Mouse (Mus musculus): ENCODE measurements around the gene Calr4. TPM values are rescaled to one million over a fixed set of nuclear protein-coding genes. Genes with fewer than 3 reads are reported as not detected.

The Calr4 gene
- polyA plus RNA-seq, 1 experiment from 2014 or later: 0.12 TPM

DNA sequence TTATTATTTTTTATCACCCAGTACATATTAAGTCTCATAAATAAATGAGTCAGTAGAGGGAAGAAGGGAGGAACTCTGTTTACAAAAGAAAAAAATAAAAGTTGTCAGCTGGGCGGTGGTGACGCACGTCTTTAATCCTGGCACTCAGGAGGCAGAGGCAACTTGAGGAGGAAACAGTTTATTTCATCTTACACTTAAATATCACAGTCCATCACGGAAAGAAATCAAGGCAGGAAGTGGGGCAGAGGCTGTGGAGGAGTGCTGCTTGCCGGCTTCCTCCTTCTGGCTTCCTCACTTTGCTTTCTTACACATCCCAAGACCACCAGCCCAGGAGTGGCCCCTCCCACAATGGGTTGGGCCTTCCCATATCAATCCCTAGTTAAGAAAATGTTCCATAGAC lies 8.2 kb upstream of the Calr4 start:
- Histone ChIP-seq H3K4me3 (replicated peaks; ENCODE audit: low read depth, low read length) (no peak overlapping the region), H3K27me3 (ENCODE audit: insufficient read depth, low read length) (no peaks in the 10 kb centered on the region), H3K9me3 (replicated peaks; ENCODE audit: low read length) (no peaks in the 10 kb centered on the region), H3K9ac (ENCODE audit: low read depth, low read length) (no peak overlapping the region), H3K4me1 (replicated peaks; ENCODE audit: insufficient read depth, low read length) (no peaks in the 10 kb centered on the region), H3K27ac (no peak overlapping the region), H3K4me2 (ENCODE audit: low read length) (no peak overlapping the region), H3K36me3 (ENCODE audit: insufficient read depth, low read length) (no peaks in the 10 kb centered on the region)
- peak; percentile 28 for DNase-seq (ENCODE audit: low spot score)
- WGBS: 21% methylated on average over 5 of the region's 5 CpGs
- no peak for ATAC-seq (replicated peaks; ENCODE audit: low FRiP score, low read depth)
- no peak for TF ChIP-seq CTCF (IDR thresholded peaks at IDR 0.05; ENCODE audit: low read depth)

DNA sequence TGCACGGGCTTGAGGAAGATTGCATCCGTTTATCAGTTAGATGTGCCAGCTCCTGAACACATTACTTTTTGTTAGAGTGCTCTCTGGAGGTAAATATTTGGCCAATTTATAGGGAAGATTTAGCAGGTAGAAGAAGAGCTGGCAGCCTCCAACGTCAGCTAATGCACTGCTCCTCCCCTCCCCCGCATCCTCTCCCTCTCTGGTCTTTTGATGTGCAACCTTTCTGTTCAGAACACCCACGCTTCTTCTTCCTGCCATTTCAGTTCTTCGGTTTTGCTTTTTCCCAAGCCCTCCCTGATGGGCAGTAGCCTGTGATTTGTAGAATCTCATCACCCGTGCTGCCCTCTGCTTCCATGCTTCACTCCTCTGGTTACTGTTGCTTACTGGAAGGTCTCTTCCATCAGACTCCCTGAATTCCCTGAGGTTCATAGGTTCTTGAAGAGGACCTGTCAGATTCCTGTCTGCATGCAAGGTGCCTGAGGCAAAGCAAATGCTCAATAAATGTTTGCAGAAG lies 4.5 kb upstream of the Calr4 start:
- H3K9me3 ChIP-seq (replicated peaks; ENCODE audit: low read length): no peaks in the 10 kb centered on the region
- ATAC-seq (replicated peaks; ENCODE audit: low FRiP score, low read depth): peak; percentile 49; the same call in 1 of the 2 replicates
- DNase-seq (ENCODE audit: low spot score): peak; percentile 86
- no peaks in the 10 kb centered on the region for H3K4me1 ChIP-seq (replicated peaks; ENCODE audit: insufficient read depth, low read length)
- H3K36me3 ChIP-seq (ENCODE audit: insufficient read depth, low read length): no peaks in the 10 kb centered on the region
- no peak overlapping the region for H3K27ac ChIP-seq
- WGBS: 8% methylated on average over 7 of the region's 7 CpGs
- no peaks in the 10 kb centered on the region for H3K27me3 ChIP-seq (ENCODE audit: insufficient read depth, low read length)
- TF ChIP-seq CTCF (IDR thresholded peaks at IDR 0.05; ENCODE audit: low read depth): no peak
- no peak overlapping the region for H3K4me3 ChIP-seq (replicated peaks; ENCODE audit: low read depth, low read length)
- H3K9ac ChIP-seq (ENCODE audit: low read depth, low read length): no peak overlapping the region
- H3K4me2 ChIP-seq (ENCODE audit: low read length): no peak overlapping the region

DNA sequence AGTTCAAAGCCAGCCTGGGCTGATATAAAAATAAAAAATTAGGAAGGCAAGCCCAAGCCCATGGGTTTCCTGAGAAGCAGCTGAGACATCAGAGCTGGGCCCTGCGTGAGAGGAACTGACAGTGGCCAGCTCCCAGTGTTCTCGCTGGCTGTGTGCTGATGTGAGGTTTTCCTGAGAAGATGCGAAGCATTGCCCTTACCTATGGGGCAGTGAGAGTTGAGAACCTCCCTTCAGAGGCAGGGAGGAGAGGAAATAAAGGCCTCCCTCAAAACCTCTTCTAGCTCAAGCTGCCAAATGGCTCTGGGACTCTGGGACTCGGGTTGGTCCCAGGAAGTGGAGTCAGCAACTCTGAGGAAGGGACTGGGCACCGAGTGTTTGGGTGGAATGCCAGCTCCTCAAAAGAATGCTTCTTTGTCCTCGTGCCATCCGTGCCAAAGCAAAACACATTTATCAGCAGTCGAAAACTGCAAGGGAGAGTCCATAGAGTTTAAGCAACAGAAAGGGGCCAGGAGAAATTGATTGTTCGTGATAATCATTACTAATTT lies 593 bp downstream of the Calr4 start:
- no peaks in the 10 kb centered on the region for H3K9me3 ChIP-seq (replicated peaks; ENCODE audit: low read length)
- TF ChIP-seq CTCF (IDR thresholded peaks at IDR 0.05; ENCODE audit: low read depth): no peak
- 69% methylated on average over 9 of the region's 9 CpGs for WGBS
- no peaks in the 10 kb centered on the region for H3K27me3 ChIP-seq (ENCODE audit: insufficient read depth, low read length)
- H3K4me3 ChIP-seq (replicated peaks; ENCODE audit: low read depth, low read length): no peak overlapping the region
- no peak for ATAC-seq (replicated peaks; ENCODE audit: low FRiP score, low read depth)
- H3K4me1 ChIP-seq (replicated peaks; ENCODE audit: insufficient read depth, low read length): no peaks in the 10 kb centered on the region
- H3K36me3 ChIP-seq (ENCODE audit: insufficient read depth, low read length): no peaks in the 10 kb centered on the region
- no peak for DNase-seq (ENCODE audit: low spot score)
- no peak overlapping the region for H3K9ac ChIP-seq (ENCODE audit: low read depth, low read length)
- H3K4me2 ChIP-seq (ENCODE audit: low read length): no peak overlapping the region
- H3K27ac ChIP-seq: no peak overlapping the region

DNA sequence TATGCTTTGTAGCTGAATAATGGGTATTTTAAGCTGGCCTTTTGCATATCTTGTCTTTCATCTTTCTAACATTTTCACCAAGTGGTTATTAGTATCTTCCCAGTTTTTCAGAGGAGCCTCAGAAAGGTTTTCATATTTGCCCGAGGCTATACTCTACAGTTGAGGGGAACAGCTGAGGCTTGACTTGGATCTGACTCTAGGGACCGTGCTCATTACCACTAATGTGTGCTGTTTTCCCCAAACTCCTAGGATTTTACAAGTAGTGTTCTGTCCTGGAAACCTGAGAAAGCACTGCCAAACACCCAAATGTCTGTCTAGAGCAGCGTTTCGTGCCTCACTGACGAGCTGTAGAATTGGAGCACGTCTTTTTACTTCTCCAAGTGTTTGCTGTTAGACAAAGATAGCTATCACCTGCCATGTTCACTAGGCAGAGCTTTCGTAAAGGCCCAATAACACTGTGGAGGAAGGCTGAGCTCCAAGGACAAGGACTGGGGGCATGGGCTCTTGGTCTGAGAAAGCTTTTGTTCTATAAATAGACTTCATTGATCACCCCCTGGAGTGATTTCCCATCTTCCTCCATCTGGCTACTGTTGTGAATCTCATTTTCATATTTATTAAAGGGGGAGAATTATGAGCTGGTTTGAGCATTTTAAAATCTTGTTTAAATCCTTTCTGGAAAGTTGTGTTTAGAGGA lies 2.0 kb downstream of the Calr4 start:
- no peak for TF ChIP-seq CTCF (IDR thresholded peaks at IDR 0.05; ENCODE audit: low read depth)
- Histone ChIP-seq H3K4me3 (replicated peaks; ENCODE audit: low read depth, low read length) (no peak overlapping the region), H3K27ac (no peak overlapping the region), H3K36me3 (ENCODE audit: insufficient read depth, low read length) (no peaks in the 10 kb centered on the region), H3K27me3 (ENCODE audit: insufficient read depth, low read length) (no peaks in the 10 kb centered on the region), H3K4me2 (ENCODE audit: low read length) (no peak overlapping the region), H3K9ac (ENCODE audit: low read depth, low read length) (no peak overlapping the region), H3K9me3 (replicated peaks; ENCODE audit: low read length) (no peaks in the 10 kb centered on the region), H3K4me1 (replicated peaks; ENCODE audit: insufficient read depth, low read length) (no peaks in the 10 kb centered on the region)
- DNase-seq (ENCODE audit: low spot score): no peak
- 55% methylated on average over 7 of the region's 7 CpGs for WGBS
- no peak for ATAC-seq (replicated peaks; ENCODE audit: low FRiP score, low read depth)

DNA sequence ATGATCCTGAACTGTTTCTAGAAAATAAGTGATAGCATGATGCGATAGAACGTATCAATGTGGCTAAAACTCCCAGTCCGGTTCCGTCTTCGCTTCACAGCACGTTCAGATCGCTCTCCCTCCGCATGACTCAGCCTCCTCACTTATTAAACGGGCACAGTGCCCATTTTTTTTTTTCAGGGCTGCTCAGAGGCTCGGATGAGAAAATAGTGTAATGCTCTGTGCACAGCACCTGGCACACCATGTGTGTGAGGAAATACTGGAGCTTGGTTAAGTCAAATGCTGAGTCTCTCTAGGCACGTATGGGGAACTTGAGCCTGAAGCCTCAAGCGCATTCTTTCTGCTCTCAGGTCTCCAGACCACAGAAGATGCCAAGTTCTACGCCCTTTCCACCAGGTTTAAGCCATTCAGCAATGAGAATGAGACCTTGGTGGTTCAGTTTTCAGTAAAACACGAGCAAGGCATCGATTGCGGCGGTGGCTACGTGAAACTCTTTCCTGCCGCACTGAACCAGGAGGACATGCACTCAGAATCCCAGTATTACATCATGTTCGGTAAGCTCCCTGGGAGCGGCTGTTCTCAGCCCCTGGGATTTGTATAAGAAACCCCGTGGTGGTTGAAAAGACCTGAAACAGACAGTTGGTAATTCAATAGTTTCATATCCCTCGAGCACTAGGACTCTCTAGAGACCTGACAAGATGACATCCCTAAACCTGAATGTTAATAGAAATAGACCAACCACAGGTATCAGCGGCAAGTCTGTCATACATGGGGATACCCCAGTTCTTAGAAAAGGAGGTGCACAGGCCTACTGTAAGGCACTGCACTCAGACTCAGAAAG lies 4.4 kb downstream of the Calr4 start:
- no peaks in the 10 kb centered on the region for H3K9me3 ChIP-seq (replicated peaks; ENCODE audit: low read length)
- TF ChIP-seq CTCF (IDR thresholded peaks at IDR 0.05; ENCODE audit: low read depth): no peak

DNA sequence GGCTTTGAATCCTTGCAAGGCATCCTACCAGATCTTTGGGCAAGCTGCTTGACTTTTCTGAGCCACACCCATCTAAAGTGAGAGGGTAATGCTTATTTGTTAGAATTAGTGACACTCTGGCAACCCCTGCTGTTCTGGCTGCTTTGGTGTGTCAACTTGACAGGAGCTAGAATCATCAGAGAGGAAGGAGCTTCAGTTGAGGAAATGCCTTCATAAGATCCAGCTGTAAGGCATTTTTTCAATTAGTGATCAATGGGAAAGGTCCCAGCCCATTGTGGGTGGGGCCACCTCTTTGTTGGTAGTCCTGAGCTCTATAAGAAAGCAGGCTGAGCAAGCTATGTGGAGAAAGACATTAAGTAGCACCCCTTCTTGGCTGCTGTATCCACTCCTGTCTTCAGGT lies 6.9 kb downstream of the Calr4 start:
- no peak for ATAC-seq (replicated peaks; ENCODE audit: low FRiP score, low read depth)
- no peak for DNase-seq (ENCODE audit: low spot score)
- TF ChIP-seq CTCF (IDR thresholded peaks at IDR 0.05; ENCODE audit: low read depth): no peak
- H3K9ac ChIP-seq (ENCODE audit: low read depth, low read length): no peak overlapping the region
- H3K9me3 ChIP-seq (replicated peaks; ENCODE audit: low read length): no peaks in the 10 kb centered on the region
- no peak overlapping the region for H3K4me3 ChIP-seq (replicated peaks; ENCODE audit: low read depth, low read length)
- H3K4me1 ChIP-seq (replicated peaks; ENCODE audit: insufficient read depth, low read length): no peaks in the 10 kb centered on the region
- no peaks in the 10 kb centered on the region for H3K36me3 ChIP-seq (ENCODE audit: insufficient read depth, low read length)
- H3K27me3 ChIP-seq (ENCODE audit: insufficient read depth, low read length): no peaks in the 10 kb centered on the region
- no peak overlapping the region for H3K4me2 ChIP-seq (ENCODE audit: low read length)
- no peak overlapping the region for H3K27ac ChIP-seq

More for the DNA sequence above, 4.4 kb downstream of the Calr4 start:
- DNase-seq (ENCODE audit: low spot score) (no peak), ATAC-seq (replicated peaks; ENCODE audit: low FRiP score, low read depth) (0 out of 2 replicates have a peak, but pooled peaks have one; percentile 17)
- Histone ChIP-seq H3K27me3 (ENCODE audit: insufficient read depth, low read length) (no peaks in the 10 kb centered on the region), H3K36me3 (ENCODE audit: insufficient read depth, low read length) (no peaks in the 10 kb centered on the region), H3K4me1 (replicated peaks; ENCODE audit: insufficient read depth, low read length) (no peaks in the 10 kb centered on the region), H3K27ac (no peak overlapping the region), H3K4me3 (replicated peaks; ENCODE audit: low read depth, low read length) (no peak overlapping the region), H3K4me2 (ENCODE audit: low read length) (no peak overlapping the region), H3K9ac (ENCODE audit: low read depth, low read length) (no peak overlapping the region)
- WGBS: 70% methylated on average over 24 of the region's 24 CpGs

All from kidney, postnatal 0 days (tissue).